Mouse (Mus musculus): ENCODE data around the gene Sgpp1.

DNA sequence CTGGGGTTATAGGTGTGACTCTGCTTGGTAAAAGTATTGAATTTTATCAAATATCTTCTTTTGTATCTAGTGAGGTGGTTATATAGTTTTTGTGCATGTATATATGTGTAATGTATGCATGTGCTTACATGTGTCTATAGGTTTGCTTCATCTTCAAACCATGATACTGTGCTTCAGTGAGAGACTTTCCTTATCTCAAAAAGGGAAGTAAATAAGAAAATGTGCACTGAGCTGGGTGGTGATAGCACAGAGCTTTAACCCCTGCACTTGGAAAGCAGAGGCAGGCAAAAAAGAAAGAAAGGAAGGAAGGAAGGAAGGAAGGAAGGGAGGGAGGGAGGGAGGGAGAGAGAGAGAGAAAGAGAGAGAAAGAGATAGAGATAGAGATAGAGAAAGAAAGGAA, 45.9 kb upstream of the Sgpp1 start:
- TF ChIP-seq CTCF (IDR thresholded peaks at IDR 0.05; ENCODE audit: low read depth) (no peak), EP300 (IDR thresholded peaks at IDR 0.05; ENCODE audit: low read depth) (no peak)

Measured in liver, embryonic 14.5 days (tissue).